Mouse (Mus musculus): ENCODE data around the gene Grm2. TPM values are rescaled to one million over a fixed set of nuclear protein-coding genes. Genes with fewer than 3 reads are reported as not detected.
A peak's percentile ranks its signal among the peaks of the same experiment; 100 is the strongest.

Gene Grm2
- 3.3 TPM in 2 replicates for polyA plus RNA-seq (2014; fragmentation: Nextera tagmentation; extraction: Ambion mirVana)

DNA sequence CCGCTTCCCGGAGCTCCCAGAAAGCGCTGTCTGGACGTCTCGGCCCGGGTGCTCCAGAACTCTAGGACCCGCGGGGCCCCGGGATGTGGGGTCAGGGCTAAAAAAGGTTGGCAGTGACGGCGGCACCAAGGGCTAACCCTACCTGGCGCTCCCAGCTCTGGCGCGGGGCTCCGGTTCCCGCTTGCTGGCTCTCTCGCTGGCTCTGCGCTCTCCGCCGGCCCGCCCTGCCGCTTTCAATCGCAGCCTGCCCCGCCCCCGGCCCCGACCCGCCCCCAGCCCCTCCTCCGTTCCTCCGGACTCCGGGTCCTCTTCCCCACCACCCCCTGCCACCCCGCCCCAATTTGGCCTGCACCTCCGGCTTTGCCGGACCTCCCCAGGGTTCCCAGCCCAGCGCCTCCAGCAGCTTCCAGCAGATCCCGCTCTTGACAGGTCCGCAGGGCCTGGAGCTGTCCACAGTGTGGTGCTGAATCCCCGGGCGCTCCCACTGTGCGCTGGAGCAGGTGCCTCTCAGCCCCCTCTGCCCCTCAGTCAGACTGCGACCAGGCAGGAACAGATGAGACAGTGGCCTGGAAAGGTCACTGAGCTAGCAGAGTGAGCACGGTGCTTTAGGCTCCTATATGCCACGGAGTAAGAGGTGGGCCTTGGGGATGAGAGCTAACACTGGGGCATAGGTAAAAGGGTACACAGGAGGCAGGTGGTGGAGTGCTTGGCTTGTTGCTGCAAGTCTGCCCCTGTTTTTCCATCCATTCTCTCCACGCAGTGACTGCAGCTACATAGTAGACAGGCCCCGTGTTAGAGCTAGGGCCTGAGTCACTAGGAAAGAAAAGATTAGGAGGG lies at the start of gene Grm2:
Gene Grm2 (minus strand): TSS at position 199 of the 837 bp plus-strand sequence.
- WGBS = under 1% methylated on average over 43 of the region's 44 CpGs
- H3K27me3 ChIP-seq (ENCODE audit: control insufficient read depth, insufficient read depth, low read length) = peaks cover 3% of the 10 kb centered on the region
- ATAC-seq (replicated peaks; ENCODE audit: low FRiP score) (peak; percentile 77), DNase-seq (ENCODE audit: low spot score) (peak; percentile 90)
- peak within 1 kb of the TSS; percentile 41 for H3K9ac ChIP-seq (ENCODE audit: low read length)
- peak within 1 kb of the TSS; percentile 88 for H3K4me2 ChIP-seq (ENCODE audit: low read depth, low read length, severe bottlenecking)
- no peak within 1 kb of the TSS for H3K27ac ChIP-seq (ENCODE audit: low read depth, low read length)
- H3K4me3 ChIP-seq (ENCODE audit: low read depth, low read length) = peak within 1 kb of the TSS; percentile 33
- no peaks in the 10 kb centered on the region for H3K9me3 ChIP-seq (ENCODE audit: control insufficient read depth, low read length)
- no peaks in the 10 kb centered on the region for H3K36me3 ChIP-seq (ENCODE audit: control insufficient read depth, insufficient read depth, low read length)
- 0 out of 2 replicates have a peak, but pooled peaks cover 2% of the 10 kb centered on the region for H3K4me1 ChIP-seq (replicated peaks; ENCODE audit: control insufficient read depth, insufficient read depth, low read length)

DNA sequence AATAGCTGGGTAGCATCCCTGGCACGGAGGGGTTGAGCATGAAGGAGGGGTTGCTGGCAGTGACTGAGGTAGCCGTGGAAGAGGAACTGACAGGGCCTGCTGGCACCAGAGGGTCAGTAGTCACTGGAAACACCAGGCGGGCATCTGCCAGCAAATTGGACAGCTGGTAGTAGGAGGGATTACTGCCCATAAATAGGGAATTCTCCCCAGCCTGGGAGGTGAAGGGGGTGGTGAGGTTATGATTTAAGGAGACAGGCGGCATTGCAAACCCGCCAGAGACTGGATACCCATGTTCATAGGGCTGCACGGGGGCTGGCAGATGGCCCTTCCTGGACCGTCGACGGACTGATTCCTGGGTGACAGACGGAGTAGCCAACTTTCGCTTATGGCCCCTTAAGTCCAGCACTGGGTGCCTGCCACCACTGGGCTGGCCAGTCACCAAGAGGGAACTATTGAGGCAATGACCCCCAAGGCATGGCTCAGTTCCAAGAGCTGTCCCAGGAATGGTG lies 37.1 kb upstream of the Grm2 start:
- Histone ChIP-seq H3K4me2 (ENCODE audit: low read depth, low read length, severe bottlenecking) (no peak overlapping the region), H3K9me3 (ENCODE audit: control insufficient read depth, low read length) (no peaks in the 10 kb centered on the region), H3K9ac (ENCODE audit: low read length) (no peak overlapping the region), H3K4me3 (ENCODE audit: low read depth, low read length) (no peak overlapping the region), H3K27ac (ENCODE audit: low read depth, low read length) (no peak overlapping the region), H3K36me3 (ENCODE audit: control insufficient read depth, insufficient read depth, low read length) (peaks cover 2% of the 10 kb centered on the region; the same call in 1 of the 2 replicates), H3K4me1 (replicated peaks; ENCODE audit: control insufficient read depth, insufficient read depth, low read length) (no peaks in the 10 kb centered on the region), H3K27me3 (ENCODE audit: control insufficient read depth, insufficient read depth, low read length) (no peaks in the 10 kb centered on the region)
- 95% methylated on average over 11 of the region's 11 CpGs for WGBS
- ATAC-seq (replicated peaks; ENCODE audit: low FRiP score) (no peak), DNase-seq (ENCODE audit: low spot score) (no peak)

GRCm38 (mm10) chr9:106688834-106689233 lies 33.0 kb upstream of the Grm2 start:
- DNase-seq (ENCODE audit: low spot score) (no peak), ATAC-seq (replicated peaks; ENCODE audit: low FRiP score) (no peak)
- 86% methylated on average over 8 of the region's 8 CpGs for WGBS
- no peak overlapping the region for H3K27ac ChIP-seq (ENCODE audit: low read depth, low read length)
- no peak overlapping the region for H3K9ac ChIP-seq (ENCODE audit: low read length)
- peaks cover 2% of the 10 kb centered on the region; the same call in 1 of the 2 replicates for H3K36me3 ChIP-seq (ENCODE audit: control insufficient read depth, insufficient read depth, low read length)
- no peaks in the 10 kb centered on the region for H3K27me3 ChIP-seq (ENCODE audit: control insufficient read depth, insufficient read depth, low read length)
- H3K4me1 ChIP-seq (replicated peaks; ENCODE audit: control insufficient read depth, insufficient read depth, low read length) = no peaks in the 10 kb centered on the region; the same call in 1 of the 2 replicates
- H3K4me3 ChIP-seq (ENCODE audit: low read depth, low read length) = no peak overlapping the region
- H3K4me2 ChIP-seq (ENCODE audit: low read depth, low read length, severe bottlenecking) = no peak overlapping the region
- H3K9me3 ChIP-seq (ENCODE audit: control insufficient read depth, low read length) = no peaks in the 10 kb centered on the region

DNA sequence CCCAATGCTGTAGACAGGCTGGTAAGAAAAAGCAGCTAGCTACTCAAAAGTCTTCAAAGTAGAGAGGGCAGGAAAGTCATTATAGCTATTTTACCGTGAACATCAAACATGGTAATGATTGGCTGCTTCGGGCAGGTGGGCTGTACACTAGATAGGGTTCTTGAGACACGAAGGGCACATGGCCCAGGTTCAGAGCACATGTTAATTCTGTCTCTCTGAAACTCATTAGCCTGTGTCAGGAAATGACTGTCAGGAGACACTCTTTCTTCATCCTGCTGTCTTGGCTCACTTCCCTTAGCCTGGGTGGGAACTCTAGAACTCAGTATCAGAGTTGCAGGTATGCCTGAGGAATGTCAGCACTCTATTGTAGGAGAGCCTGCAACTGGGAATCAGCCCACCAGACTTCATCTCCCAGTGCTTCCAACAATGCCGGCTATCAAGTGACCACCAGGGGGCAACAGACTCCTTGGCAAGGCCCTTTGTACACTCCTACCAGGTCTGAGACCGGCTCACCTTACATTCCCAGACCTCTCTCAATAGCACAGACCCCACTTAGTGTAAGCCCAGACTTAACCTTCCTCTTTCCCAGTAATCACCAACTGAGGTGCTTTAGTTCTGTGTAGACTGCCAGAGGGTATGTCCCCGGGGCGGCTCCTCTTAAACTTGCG lies 31.2 kb upstream of the Grm2 start:
- 37% methylated on average over 8 of the region's 8 CpGs for WGBS
- ATAC-seq (replicated peaks; ENCODE audit: low FRiP score) = peak; percentile 39

GRCm38 (mm10) chr9:106685249-106686101 lies 29.6 kb upstream of the Grm2 start, which contains the start of gene Tex264:
Gene Tex264 (minus strand): TSS chr9:106685927.
- WGBS = under 1% methylated on average over 71 of the region's 86 CpGs
- H3K36me3 ChIP-seq (ENCODE audit: control insufficient read depth, insufficient read depth, low read length) = no peaks in the 10 kb centered on the region; the same call in 1 of the 2 replicates
- H3K27ac ChIP-seq (ENCODE audit: low read depth, low read length) = no peak within 1 kb of the TSS
- peak within 1 kb of the TSS; percentile 77 for H3K9ac ChIP-seq (ENCODE audit: low read length)
- peak; percentile 88 for DNase-seq (ENCODE audit: low spot score)
- H3K9me3 ChIP-seq (ENCODE audit: control insufficient read depth, low read length) = no peaks in the 10 kb centered on the region
- H3K4me1 ChIP-seq (replicated peaks; ENCODE audit: control insufficient read depth, insufficient read depth, low read length) = no peaks in the 10 kb centered on the region; the same call in 1 of the 2 replicates
- H3K27me3 ChIP-seq (ENCODE audit: control insufficient read depth, insufficient read depth, low read length) = no peaks in the 10 kb centered on the region
- ATAC-seq (replicated peaks; ENCODE audit: low FRiP score) = peak; percentile 86
- H3K4me2 ChIP-seq (ENCODE audit: low read depth, low read length, severe bottlenecking) = peak within 1 kb of the TSS; percentile 99
- H3K4me3 ChIP-seq (ENCODE audit: low read depth, low read length) = peak within 1 kb of the TSS; percentile 78

More for the DNA sequence above, 31.2 kb upstream of the Grm2 start:
- Histone ChIP-seq H3K27ac (ENCODE audit: low read depth, low read length) (no peak overlapping the region), H3K9me3 (ENCODE audit: control insufficient read depth, low read length) (no peaks in the 10 kb centered on the region), H3K9ac (ENCODE audit: low read length) (no peak overlapping the region), H3K4me3 (ENCODE audit: low read depth, low read length) (no peak overlapping the region), H3K27me3 (ENCODE audit: control insufficient read depth, insufficient read depth, low read length) (no peaks in the 10 kb centered on the region), H3K4me1 (replicated peaks; ENCODE audit: control insufficient read depth, insufficient read depth, low read length) (no peaks in the 10 kb centered on the region; the same call in 1 of the 2 replicates), H3K36me3 (ENCODE audit: control insufficient read depth, insufficient read depth, low read length) (no peaks in the 10 kb centered on the region), H3K4me2 (ENCODE audit: low read depth, low read length, severe bottlenecking) (peak overlapping the region; percentile 21; the same call in 1 of the 2 replicates)
- peak; percentile 86 for DNase-seq (ENCODE audit: low spot score)

DNA sequence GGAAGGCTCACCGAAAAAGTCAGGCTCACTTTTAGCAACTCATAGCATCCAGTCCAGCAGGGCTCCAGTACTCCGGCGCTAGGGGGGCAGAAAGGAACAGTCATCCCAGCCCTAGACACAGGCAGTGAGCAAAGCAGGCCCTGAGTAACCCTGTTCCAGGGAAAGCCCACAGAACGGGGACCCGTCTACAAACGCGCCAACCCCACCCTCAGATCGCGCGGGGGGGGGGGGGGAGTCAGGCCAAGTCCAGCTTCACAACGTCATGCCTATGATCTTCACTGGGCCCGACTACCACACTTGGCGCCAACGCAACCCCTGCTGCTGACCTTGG lies 29.0 kb upstream of the Grm2 start:
- no peak overlapping the region for H3K27ac ChIP-seq (ENCODE audit: low read depth, low read length)
- H3K4me1 ChIP-seq (replicated peaks; ENCODE audit: control insufficient read depth, insufficient read depth, low read length) = no peaks in the 10 kb centered on the region; the same call in 1 of the 2 replicates
- H3K27me3 ChIP-seq (ENCODE audit: control insufficient read depth, insufficient read depth, low read length) = no peaks in the 10 kb centered on the region
- H3K4me3 ChIP-seq (ENCODE audit: low read depth, low read length) = peak overlapping the region; percentile 78
- H3K36me3 ChIP-seq (ENCODE audit: control insufficient read depth, insufficient read depth, low read length) = no peaks in the 10 kb centered on the region; the same call in 1 of the 2 replicates
- peak overlapping the region; percentile 77 for H3K9ac ChIP-seq (ENCODE audit: low read length)
- H3K4me2 ChIP-seq (ENCODE audit: low read depth, low read length, severe bottlenecking) = peak overlapping the region; percentile 99
- 3% methylated on average over 9 of the region's 14 CpGs for WGBS
- no peak for DNase-seq (ENCODE audit: low spot score)
- 0 out of 2 replicates have a peak, but pooled peaks have one; percentile 1 for ATAC-seq (replicated peaks; ENCODE audit: low FRiP score)
- H3K9me3 ChIP-seq (ENCODE audit: control insufficient read depth, low read length) = no peaks in the 10 kb centered on the region

GRCm38 (mm10) chr9:106684093-106684872 lies 28.4 kb upstream of the Grm2 start:
- no peaks in the 10 kb centered on the region for H3K27me3 ChIP-seq (ENCODE audit: control insufficient read depth, insufficient read depth, low read length)
- no peak for DNase-seq (ENCODE audit: low spot score)
- H3K4me1 ChIP-seq (replicated peaks; ENCODE audit: control insufficient read depth, insufficient read depth, low read length) = no peaks in the 10 kb centered on the region; the same call in 1 of the 2 replicates
- H3K9ac ChIP-seq (ENCODE audit: low read length) = peak overlapping the region; percentile 77
- H3K4me2 ChIP-seq (ENCODE audit: low read depth, low read length, severe bottlenecking) = peak overlapping the region; percentile 99; the same call in 1 of the 2 replicates
- H3K9me3 ChIP-seq (ENCODE audit: control insufficient read depth, low read length) = no peaks in the 10 kb centered on the region
- whole genome bisulfite sequencing = 86% methylated on average over 6 of the region's 6 CpGs
- no peaks in the 10 kb centered on the region; the same call in 1 of the 2 replicates for H3K36me3 ChIP-seq (ENCODE audit: control insufficient read depth, insufficient read depth, low read length)
- peak overlapping the region; percentile 78 for H3K4me3 ChIP-seq (ENCODE audit: low read depth, low read length)
- H3K27ac ChIP-seq (ENCODE audit: low read depth, low read length) = no peak overlapping the region
- ATAC-seq (replicated peaks; ENCODE audit: low FRiP score) = no peak

All from forebrain, embryonic 11.5 days (tissue).